Mouse (Mus musculus): ENCODE results near the gene Mical3.

GRCm38 (mm10) chr6:121082094-121082473, 48.7 kb downstream of the Mical3 start:
- no peak for TF ChIP-seq CTCF (IDR thresholded peaks at IDR 0.05)
- TF ChIP-seq POLR2A (IDR thresholded peaks at IDR 0.05; ENCODE audit: insufficient read depth, low read depth, low read length): no peak
